Mouse (Mus musculus) liver, embryonic 14 days (tissue): ENCODE results near the gene Ocm. TPM values are rescaled to one million over a fixed set of nuclear protein-coding genes. Genes with fewer than 3 reads are reported as not detected.

Experiments
- polyA plus RNA-seq: library from polyadenylated mRNA; depleted of rRNA; stranded (reverse); fragments of >200 nt; gene quantifications from 2 replicates; pipeline ENCODE4 v1.2.3, GENCODE M21; 2012; rRNA removed

Gene Ocm
- not detected in 2 replicates for polyA plus RNA-seq

GRCm38 (mm10) chr5:144026620-144027263 is at the start of gene Ocm:
Gene Ocm (minus strand): TSS chr5:144026670.

GRCm38 (mm10) chr5:144014551-144015311 is 11.7 kb downstream of the Ocm start, which contains the start of gene Ccz1:
Gene Ccz1 (minus strand): TSS chr5:144014877.

Other genes with a start within 250 kb of the Ocm start
- 39.6 and 48.1 TPM in 2 replicates for gene Eif2ak1, start 208.9 kb downstream of the Ocm start, polyA plus RNA-seq
- 0.03 and 0.07 TPM in 2 replicates for gene Ankrd61, start 129.0 kb downstream of the Ocm start, polyA plus RNA-seq
- gene Aimp2, start 116.8 kb downstream of the Ocm start, polyA plus RNA-seq: 37.5 and 45.2 TPM in 2 replicates
- 6.5 and 7.1 TPM in 2 replicates for gene Pms2, start 116.7 kb downstream of the Ocm start, polyA plus RNA-seq
- 0.45 and 0.48 TPM in 2 replicates for gene Gm42421, start 98.5 kb downstream of the Ocm start, polyA plus RNA-seq
- gene Rsph10b, start 93.6 kb downstream of the Ocm start, polyA plus RNA-seq: 0.28 and 0.41 TPM in 2 replicates
- 23.3 and 24.5 TPM in 2 replicates for gene Ccz1, start 11.8 kb downstream of the Ocm start, polyA plus RNA-seq
- gene Lmtk2, start 73.8 kb upstream of the Ocm start, polyA plus RNA-seq: 2.3 and 3.3 TPM in 2 replicates
- 0.33 and 0.35 TPM in 2 replicates for gene Bhlha15, start 163.6 kb upstream of the Ocm start, polyA plus RNA-seq
- 2.4 and 2.7 TPM in 2 replicates for gene Tecpr1, start 196.9 kb upstream of the Ocm start, polyA plus RNA-seq
- 12.1 and 13.4 TPM in 2 replicates for gene Bri3, start 217.8 kb upstream of the Ocm start, polyA plus RNA-seq